Comparison of ENCODE assay signal across 10 mouse cellular contexts in genomic region chr7:18872014-18872802, GRCm38 (mm10). TPM values are rescaled to one million over a fixed set of nuclear protein-coding genes. Genes with fewer than 3 reads are reported as not detected.
A peak's percentile ranks its signal among the peaks of the same experiment; 100 is the strongest.
DNase-seq lines count a peak whose midpoint lies in the region; ATAC-seq and TF ChIP-seq lines count a peak whose summit lies in the region.
"Had no signal": no experiment of that assay in that cellular context is flagged by ENCODE, and none has a peak within 500 bp of the region (broad histone marks: within the 10 kb centered on the region; RNA-seq: fewer than 3 reads in every experiment).

No protein-coding gene starts in this region.

- ATAC-seq in heart, embryonic 16.5 days (replicated peaks; ENCODE audit: extremely low read depth, insufficient read depth, low FRiP score) = no peak
- no peak for ATAC-seq in liver, embryonic 15.5 days (ENCODE audit: insufficient read depth)

- no peaks in the 10 kb centered on the region for H3K36me3 ChIP-seq in ES-Bruce4 (ENCODE audit: control insufficient read depth, insufficient read depth, low read length, poor library complexity, severe bottlenecking)
- no peaks in the 10 kb centered on the region for H3K36me3 ChIP-seq in heart, embryonic 16.5 days (ENCODE audit: control insufficient read depth, insufficient read depth)
- no peaks in the 10 kb centered on the region for H3K36me3 ChIP-seq in liver, embryonic 15.5 days (replicated peaks)

- no peaks in the 10 kb centered on the region for H3K4me1 ChIP-seq in ES-Bruce4 (ENCODE audit: control insufficient read depth, insufficient read depth, low read length)
- H3K4me1 ChIP-seq in heart, embryonic 16.5 days (ENCODE audit: control insufficient read depth, insufficient read depth, low read length) = peaks cover 6% of the 10 kb centered on the region
- H3K4me1 ChIP-seq in liver, embryonic 15.5 days (replicated peaks) = 0 out of 2 replicates have a peak, but pooled peaks cover 7% of the 10 kb centered on the region

- peak overlapping the region; percentile 7; the same call in 1 of the 2 replicates for H3K27ac ChIP-seq in gastrocnemius, adult 2 months
- H3K27ac ChIP-seq in ES-Bruce4 (ENCODE audit: insufficient read depth, low read length) = no peak overlapping the region
- no peak overlapping the region for H3K27ac ChIP-seq in heart, embryonic 16.5 days (ENCODE audit: low read length)
- no peak overlapping the region for H3K27ac ChIP-seq in liver, embryonic 15.5 days (replicated peaks)

- intact Hi-C loops in gastrocnemius, adult 2 months (cut with DNase I) = loop anchor here (2.0 kb wide), 1 partner anchor 43 kb away; no protein-coding TSS in a partner anchor

- peak overlapping the region; percentile 87 for H3K4me2 ChIP-seq in heart, embryonic 16.5 days (ENCODE audit: low read depth, low read length)
- H3K4me2 ChIP-seq in liver, embryonic 15.5 days = peak overlapping the region; percentile 50

- peaks cover 8% of the 10 kb centered on the region for H3K9me3 ChIP-seq in ES-Bruce4 (replicated peaks; ENCODE audit: control insufficient read depth, insufficient read depth, low read length, poor library complexity, severe bottlenecking)
- H3K9me3 ChIP-seq in heart, embryonic 16.5 days (replicated peaks; ENCODE audit: control insufficient read depth, low read length) = 0 out of 2 replicates have a peak, but pooled peaks cover 2% of the 10 kb centered on the region
- H3K9me3 ChIP-seq in liver, embryonic 15.5 days (replicated peaks) = 0 out of 2 replicates have a peak, but pooled peaks cover 6% of the 10 kb centered on the region

- DNase-seq in gastrocnemius, adult 2 months = no peak
- no peak for DNase-seq in gastrocnemius, postnatal 25 days
- DNase-seq in urinary bladder, postnatal 14 days (ENCODE audit: low spot score) = no peak
- no peak for DNase-seq in adrenal gland, adult 8-10 months
- DNase-seq in cerebellum, postnatal 4 days (ENCODE audit: low spot score in 2 of 2) = no peak
- DNase-seq: B cell, adult 2 months had no signal

- no peak for TF ChIP-seq POLR2A in ES-Bruce4 (IDR thresholded peaks at IDR 0.05; ENCODE audit: insufficient read depth, low read length)

- peak overlapping the region; percentile 71 for H3K4me3 ChIP-seq in gastrocnemius, adult 2 months
- peak overlapping the region; percentile 41 for H3K4me3 ChIP-seq in ES-Bruce4 (ENCODE audit: low read depth, low read length)
- H3K4me3 ChIP-seq in heart, embryonic 16.5 days (ENCODE audit: low read length) = peak overlapping the region; percentile 53
- H3K4me3 ChIP-seq in liver, embryonic 15.5 days (replicated peaks) = no peak overlapping the region

- WGBS in heart, embryonic 16.5 days = 33% methylated on average over 13 of the region's 14 CpGs
- WGBS in liver, embryonic 15.5 days (ENCODE audit: insufficient replicate concordance) = 26% methylated on average over 14 of the region's 14 CpGs

- no peaks in the 10 kb centered on the region for H3K27me3 ChIP-seq in ES-Bruce4 (ENCODE audit: control insufficient read depth, insufficient read depth, low read length, poor library complexity, severe bottlenecking)
- H3K27me3 ChIP-seq in heart, embryonic 16.5 days (ENCODE audit: control insufficient read depth, insufficient read depth, low read length) = 0 out of 2 replicates have a peak, but pooled peaks cover 2% of the 10 kb centered on the region
- H3K27me3 ChIP-seq in liver, embryonic 15.5 days = peaks cover 18% of the 10 kb centered on the region

- no peak for TF ChIP-seq EP300 in ES-Bruce4 (IDR thresholded peaks at IDR 0.05; ENCODE audit: insufficient read depth, low read depth, low read length)

- H3K9ac ChIP-seq in ES-Bruce4 (ENCODE audit: low read depth, poor library complexity, severe bottlenecking) = 0 out of 2 replicates have a peak overlapping the region, but pooled peaks have one; percentile 1
- H3K9ac ChIP-seq in heart, embryonic 16.5 days (ENCODE audit: low read length) = no peak overlapping the region
- H3K9ac ChIP-seq in liver, embryonic 15.5 days = no peak overlapping the region

- no peak for TF ChIP-seq CTCF in gastrocnemius, adult 2 months (IDR thresholded peaks at IDR 0.05)
- TF ChIP-seq CTCF in ES-Bruce4 (IDR thresholded peaks at IDR 0.05; ENCODE audit: low read depth, low read length) = no peak

RNA-seq across cellular contexts. Expression of gene Pglyrp1, which starts 1.1 kb away (rescaled TPM):
- total RNA-seq in gastrocnemius, adult 2 months (2021) = not detected
- total RNA-seq in gastrocnemius, postnatal 25 days (2021) = under 1 TPM; 0.51 to 0.67 TPM
- polyA plus RNA-seq in ES-Bruce4 (2011; ENCODE audit: insufficient read depth, insufficient read length, low read depth, missing spikeins) = 1.8 and 3.1 TPM in 2 replicates
- 3.5 and 5.7 TPM in 2 replicates for polyA plus RNA-seq in heart, embryonic 16.5 days (2015; fragmentation: Nextera tagmentation; extraction: Ambion mirVana)
- polyA plus RNA-seq in liver, embryonic 15.5 days (2015; fragmentation: Nextera tagmentation; extraction: Ambion mirVana) = 69.3 and 73.4 TPM in 2 replicates
- total RNA-seq in adrenal gland, adult 8-10 months (2022) = 1 to 10 TPM; 1.3 to 2.8 (median 1.8) TPM

RNA-seq across cellular contexts. Expression of gene Mill2, which starts 32.4 kb away (rescaled TPM):
- total RNA-seq in gastrocnemius, adult 2 months (2021) = 1 to 10 TPM; 2.4 to 4.0 TPM
- total RNA-seq in gastrocnemius, postnatal 25 days (2021) = 1 to 10 TPM; 2.8 to 3.4 TPM
- 0.35 and 1.1 TPM in 2 replicates for polyA plus RNA-seq in ES-Bruce4 (2011; ENCODE audit: insufficient read depth, insufficient read length, low read depth, missing spikeins)
- 0.50 and 0.69 TPM in 2 replicates for polyA plus RNA-seq in heart, embryonic 16.5 days (2015; fragmentation: Nextera tagmentation; extraction: Ambion mirVana)
- 0.15 and 0.18 TPM in 2 replicates for polyA plus RNA-seq in liver, embryonic 15.5 days (2015; fragmentation: Nextera tagmentation; extraction: Ambion mirVana)
- 10 to 100 TPM in 3 of 4 experiments, 1 to 10 TPM in 1; 8.5 to 12.4 (median 11.2) TPM for total RNA-seq in adrenal gland, adult 8-10 months (2022)

RNA-seq across cellular contexts. Expression of gene Ccdc61, which starts 38.0 kb away (rescaled TPM):
- 1 to 10 TPM; 4.1 to 5.6 TPM for total RNA-seq in gastrocnemius, adult 2 months (2021)
- total RNA-seq in gastrocnemius, postnatal 25 days (2021) = 1 to 10 TPM; 5.2 to 6.5 TPM
- polyA plus RNA-seq in ES-Bruce4 (2011; ENCODE audit: insufficient read depth, insufficient read length, low read depth, missing spikeins) = 36.4 and 39.9 TPM in 2 replicates
- 21.7 and 23.7 TPM in 2 replicates for polyA plus RNA-seq in heart, embryonic 16.5 days (2015; fragmentation: Nextera tagmentation; extraction: Ambion mirVana)
- polyA plus RNA-seq in liver, embryonic 15.5 days (2015; fragmentation: Nextera tagmentation; extraction: Ambion mirVana) = 8.4 and 11.1 TPM in 2 replicates
- 10 to 100 TPM; 12.6 to 18.4 (median 14.0) TPM for total RNA-seq in adrenal gland, adult 8-10 months (2022)

RNA-seq across cellular contexts. Expression of gene Psg17, which starts 50.8 kb away (rescaled TPM):
- not detected for total RNA-seq in gastrocnemius, adult 2 months (2021)
- total RNA-seq in gastrocnemius, postnatal 25 days (2021) = not detected
- polyA plus RNA-seq in ES-Bruce4 (2011; ENCODE audit: insufficient read depth, insufficient read length, low read depth, missing spikeins) = 1.3 and 1.8 TPM in 2 replicates
- polyA plus RNA-seq in heart, embryonic 16.5 days (2015; fragmentation: Nextera tagmentation; extraction: Ambion mirVana) = not detected in 2 replicates
- not detected in 2 replicates for polyA plus RNA-seq in liver, embryonic 15.5 days (2015; fragmentation: Nextera tagmentation; extraction: Ambion mirVana)
- total RNA-seq in adrenal gland, adult 8-10 months (2022) = not detected
- total RNA-seq: layer of hippocampus, adult 18-20 months had no signal

RNA-seq across cellular contexts. Expression of gene Nova2, which starts 53.5 kb away (rescaled TPM):
- 1 to 10 TPM; 1.6 to 2.1 TPM for total RNA-seq in gastrocnemius, adult 2 months (2021)
- 1 to 10 TPM; 1.7 to 2.1 TPM for total RNA-seq in gastrocnemius, postnatal 25 days (2021)
- polyA plus RNA-seq in ES-Bruce4 (2011; ENCODE audit: insufficient read depth, insufficient read length, low read depth, missing spikeins) = 7.5 TPM in 2 replicates
- 0.64 and 0.82 TPM in 2 replicates for polyA plus RNA-seq in heart, embryonic 16.5 days (2015; fragmentation: Nextera tagmentation; extraction: Ambion mirVana)
- 0.06 TPM in 2 replicates for polyA plus RNA-seq in liver, embryonic 15.5 days (2015; fragmentation: Nextera tagmentation; extraction: Ambion mirVana)
- 1 to 10 TPM; 5.6 to 9.2 (median 7.1) TPM for total RNA-seq in adrenal gland, adult 8-10 months (2022)
